18 mouse cellular contexts compared by ENCODE assay signal in the genomic region with DNA sequence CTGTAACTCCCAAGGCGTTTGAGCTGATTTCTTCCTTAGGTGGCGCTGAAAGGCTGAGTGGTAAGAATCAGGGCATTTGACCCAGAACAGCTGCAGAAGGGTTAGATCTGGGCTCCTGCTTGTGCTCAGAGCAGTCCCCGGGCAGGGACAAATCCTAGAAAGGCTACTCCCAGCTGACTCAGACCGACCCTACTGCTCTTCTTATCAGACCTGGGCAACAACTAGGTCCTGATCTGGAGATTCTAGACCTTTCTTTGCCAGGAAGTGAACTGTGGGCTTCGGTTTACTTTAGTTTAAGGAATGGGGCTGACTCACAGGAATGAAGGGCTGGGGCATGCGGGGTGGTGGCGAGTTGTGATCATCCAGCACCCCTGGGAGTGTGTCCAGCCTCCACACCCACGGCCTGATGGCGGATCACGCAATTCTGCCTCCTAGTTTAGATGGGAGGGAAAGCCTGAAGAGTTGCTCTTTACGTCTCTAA. TPM values are rescaled to one million over a fixed set of nuclear protein-coding genes. Genes with fewer than 3 reads are reported as not detected.
DNase-seq lines count a peak whose midpoint lies in the region; ATAC-seq and TF ChIP-seq lines count a peak whose summit lies in the region.
"Had no signal": no experiment of that assay in that cellular context is flagged by ENCODE, and none has a peak within 500 bp of the region (broad histone marks: within the 10 kb centered on the region; RNA-seq: fewer than 3 reads in every experiment).

No protein-coding gene starts in this region.

- WGBS in kidney, adult 2 months = 75% methylated on average over 11 of the region's 11 CpGs
- 50% methylated on average over 11 of the region's 11 CpGs for WGBS in stomach, embryonic 16.5 days
- WGBS in midbrain, embryonic 10.5 days = 77% methylated on average over 11 of the region's 11 CpGs

- 0 out of 2 replicates have a peak, but pooled peaks have one; percentile 5 for TF ChIP-seq CTCF in kidney, adult 2 months (conservative IDR thresholded peaks at IDR 0.05; ENCODE audit: insufficient read depth, insufficient read length, low read depth, low read length)
- no peak for TF ChIP-seq CTCF in ES-Bruce4 (IDR thresholded peaks at IDR 0.05; ENCODE audit: low read depth, low read length)

- no peaks in the 10 kb centered on the region for H3K4me1 ChIP-seq in kidney, adult 2 months (ENCODE audit: control insufficient read depth, insufficient read depth, low read length)
- H3K4me1 ChIP-seq in ES-Bruce4 (ENCODE audit: control insufficient read depth, insufficient read depth, low read length) = peaks cover 7% of the 10 kb centered on the region
- 0 out of 2 replicates have a peak, but pooled peaks cover 12% of the 10 kb centered on the region for H3K4me1 ChIP-seq in stomach, embryonic 16.5 days (ENCODE audit: control insufficient read depth, insufficient read depth, low read length)
- peaks cover 4% of the 10 kb centered on the region for H3K4me1 ChIP-seq in midbrain, embryonic 10.5 days

- H3K4me2 ChIP-seq in stomach, embryonic 16.5 days (ENCODE audit: low read depth, low read length) = no peak overlapping the region
- H3K4me2 ChIP-seq: heart, embryonic 15.5 days had no signal

- TF ChIP-seq EP300 in ES-Bruce4 (IDR thresholded peaks at IDR 0.05; ENCODE audit: insufficient read depth, low read depth, low read length) = no peak

- TF ChIP-seq POLR2A in kidney, adult 2 months (IDR thresholded peaks at IDR 0.05; ENCODE audit: low read depth, low read length) = no peak
- no peak for TF ChIP-seq POLR2A in ES-Bruce4 (IDR thresholded peaks at IDR 0.05; ENCODE audit: insufficient read depth, low read length)

- H3K9me3 ChIP-seq in ES-Bruce4 (replicated peaks; ENCODE audit: control insufficient read depth, insufficient read depth, low read length, poor library complexity, severe bottlenecking) = 0 out of 2 replicates have a peak, but pooled peaks cover 6% of the 10 kb centered on the region
- no peaks in the 10 kb centered on the region for H3K9me3 ChIP-seq in stomach, embryonic 16.5 days (replicated peaks; ENCODE audit: control insufficient read depth, low read length)
- H3K9me3 ChIP-seq in midbrain, embryonic 10.5 days (replicated peaks) = no peaks in the 10 kb centered on the region
- H3K9me3 ChIP-seq: heart, embryonic 15.5 days had no signal

- H3K9ac ChIP-seq in ES-Bruce4 (ENCODE audit: low read depth, poor library complexity, severe bottlenecking) = 0 out of 2 replicates have a peak overlapping the region, but pooled peaks have one; percentile 27
- no peak overlapping the region for H3K9ac ChIP-seq in stomach, embryonic 16.5 days (ENCODE audit: low read length)
- H3K9ac ChIP-seq: heart, embryonic 15.5 days had no signal

- no peaks in the 10 kb centered on the region for H3K36me3 ChIP-seq in kidney, adult 2 months (ENCODE audit: control insufficient read depth, insufficient read depth, low read length)
- H3K36me3 ChIP-seq in ES-Bruce4 (ENCODE audit: control insufficient read depth, insufficient read depth, low read length, poor library complexity, severe bottlenecking) = no peaks in the 10 kb centered on the region
- H3K36me3 ChIP-seq in stomach, embryonic 16.5 days (ENCODE audit: control insufficient read depth, insufficient read depth, low read length) = no peaks in the 10 kb centered on the region
- H3K36me3 ChIP-seq in midbrain, embryonic 10.5 days = no peaks in the 10 kb centered on the region
- H3K36me3 ChIP-seq: heart, embryonic 15.5 days had no signal

- no peak for DNase-seq in kidney, adult 2 months
- DNase-seq in kidney, postnatal 36 days = no peak
- peak; percentile 52 for DNase-seq in ZHBTc4 (ENCODE audit: low read depth, low spot score)
- DNase-seq in midbrain, embryonic 10.5 days (ENCODE audit: low spot score) = no peak
- DNase-seq in layer of hippocampus, postnatal 36 days = no peak
- DNase-seq: cerebellum, adult 18-20 months; kidney, adult 18-20 months; layer of hippocampus, adult 9-11 months; spleen, adult 18-20 months; thymus, postnatal 14 days had no signal

- no peak overlapping the region for H3K27ac ChIP-seq in kidney, adult 2 months (ENCODE audit: insufficient read depth, low read depth, low read length)
- peak overlapping the region; percentile 94 for H3K27ac ChIP-seq in ES-Bruce4 (ENCODE audit: insufficient read depth, low read length)
- H3K27ac ChIP-seq in stomach, embryonic 16.5 days (ENCODE audit: low read length) = peak overlapping the region; percentile 57
- no peak overlapping the region for H3K27ac ChIP-seq in midbrain, embryonic 10.5 days (replicated peaks)
- H3K27ac ChIP-seq: heart, embryonic 15.5 days had no signal

- ATAC-seq in stomach, embryonic 16.5 days (ENCODE audit: insufficient read depth, low FRiP score) = peak; percentile 73; the same call in 1 of the 2 replicates
- ATAC-seq: forebrain, embryonic 14.5 days had no signal

- no peak overlapping the region for H3K4me3 ChIP-seq in kidney, adult 2 months (ENCODE audit: insufficient read depth, low read depth, low read length)
- no peak overlapping the region for H3K4me3 ChIP-seq in ES-Bruce4 (ENCODE audit: low read depth, low read length)
- H3K4me3 ChIP-seq in stomach, embryonic 16.5 days (replicated peaks; ENCODE audit: low read length) = no peak overlapping the region
- no peak overlapping the region for H3K4me3 ChIP-seq in midbrain, embryonic 10.5 days
- H3K4me3 ChIP-seq: heart, embryonic 15.5 days had no signal

- no peaks in the 10 kb centered on the region for H3K27me3 ChIP-seq in kidney, adult 2 months (replicated peaks; ENCODE audit: control insufficient read depth, insufficient read depth, low read length)
- H3K27me3 ChIP-seq in ES-Bruce4 (ENCODE audit: control insufficient read depth, insufficient read depth, low read length, poor library complexity, severe bottlenecking) = no peaks in the 10 kb centered on the region
- no peaks in the 10 kb centered on the region for H3K27me3 ChIP-seq in stomach, embryonic 16.5 days (ENCODE audit: control insufficient read depth, insufficient read depth, low read length)
- no peaks in the 10 kb centered on the region for H3K27me3 ChIP-seq in midbrain, embryonic 10.5 days (ENCODE audit: low read depth, poor library complexity, severe bottlenecking)
- H3K27me3 ChIP-seq: heart, embryonic 15.5 days had no signal

RNA-seq across cellular contexts. Expression of a gene that starts 9.2 kb away (rescaled TPM):
- polyA plus RNA-seq in kidney, adult 2 months (2012; rRNA removed) = 37.2 and 41.2 TPM in 2 replicates
- polyA plus RNA-seq in ES-Bruce4 (2011; ENCODE audit: insufficient read depth, insufficient read length, low read depth, missing spikeins) = 326 and 328 TPM in 2 replicates
- polyA plus RNA-seq in stomach, embryonic 16.5 days (2015; fragmentation: Nextera tagmentation; extraction: Ambion mirVana) = 25.8 and 26.9 TPM in 2 replicates
- 13.8 and 17.0 TPM in 2 replicates for polyA plus RNA-seq in midbrain, embryonic 10.5 days (2016; fragmentation: Nextera tagmentation; extraction: Ambion mirVana)
- 10 to 100 TPM; 37.0 to 73.4 TPM for total RNA-seq in layer of hippocampus, postnatal 36 days (2021)

RNA-seq across cellular contexts. Expression of a gene that starts 17.2 kb away (rescaled TPM):
- polyA plus RNA-seq in kidney, adult 2 months (2012; rRNA removed) = not detected in 2 replicates
- polyA plus RNA-seq in ES-Bruce4 (2011; ENCODE audit: insufficient read depth, insufficient read length, low read depth, missing spikeins) = not detected in 2 replicates
- polyA plus RNA-seq in stomach, embryonic 16.5 days (2015; fragmentation: Nextera tagmentation; extraction: Ambion mirVana) = not detected in 2 replicates
- not detected in 2 replicates for polyA plus RNA-seq in midbrain, embryonic 10.5 days (2016; fragmentation: Nextera tagmentation; extraction: Ambion mirVana)
- total RNA-seq in layer of hippocampus, postnatal 36 days (2021) = not detected
- total RNA-seq: adrenal gland, postnatal 4 days; monocyte, adult 5-6 weeks had no signal
- polyA plus RNA-seq: embryonic facial prominence, embryonic 11.5 days; forebrain, embryonic 14.5 days; heart, embryonic 15.5 days; limb, embryonic 14.5 days had no signal

Comparison
In these comparisons a context has a peak if more than half of its experiments do, and no peak if none do; other contexts are left out.
1. H3K27ac ChIP-seq: peak in ES-Bruce4 (single experiment) and stomach, embryonic 16.5 days (single experiment); none in kidney, adult 2 months (single experiment) and midbrain, embryonic 10.5 days (single experiment).